Mouse (Mus musculus): Measurements from ENCODE around the gene Nr0b1. TPM values are rescaled to one million over a fixed set of nuclear protein-coding genes. Genes with fewer than 3 reads are reported as not detected.

Nr0b1 gene
- 11.6 TPM for polyA plus RNA-seq (2014; fragmentation: Illumina TruSeq; extraction: RNeasy Lipid Tissue Mini Kit (QIAGEN cat#74804); ENCODE audit: low read depth, low replicate concordance)

GRCm38 (mm10) chrX:86191614-86192419 is at the start of gene Nr0b1:
TSS of gene Nr0b1 (plus strand) at chrX:86191764.

Other genes starting within 250 kb of the Nr0b1 start
- gene Samt3, start 147.6 kb upstream of the Nr0b1 start, polyA plus RNA-seq (2014; fragmentation: Illumina TruSeq; extraction: RNeasy Lipid Tissue Mini Kit (QIAGEN cat#74804); ENCODE audit: low read depth, low replicate concordance), result 31.2 TPM
- 6.6 TPM for gene Mageb4, start 113.3 kb downstream of the Nr0b1 start, polyA plus RNA-seq (2014; fragmentation: Illumina TruSeq; extraction: RNeasy Lipid Tissue Mini Kit (QIAGEN cat#74804); ENCODE audit: low read depth, low replicate concordance)

Data from testis, adult 10 weeks (tissue).